ENCODE assay signal across 16 mouse cellular contexts in the genomic region with DNA sequence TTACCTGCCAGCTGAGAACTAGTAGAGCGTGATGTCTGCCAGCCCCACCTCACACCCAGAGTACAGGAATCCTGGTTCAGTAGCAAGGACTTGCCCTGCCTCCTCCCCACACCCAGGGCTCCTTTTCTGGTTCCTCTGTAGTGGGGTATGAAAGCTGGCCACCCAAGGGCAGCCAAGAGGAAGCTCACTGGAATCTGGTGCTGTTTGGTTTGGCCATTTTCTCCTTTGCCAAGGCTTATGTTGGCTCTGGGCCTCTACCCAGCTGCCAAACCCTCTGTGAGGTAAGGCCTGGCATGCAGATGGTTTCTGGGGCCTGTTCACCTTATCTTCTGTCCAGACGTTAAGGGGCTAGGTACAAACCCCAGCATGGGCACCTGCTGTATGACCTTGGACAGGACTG. TPM values are rescaled to one million over a fixed set of nuclear protein-coding genes. Genes with fewer than 3 reads are reported as not detected.
DNase-seq lines count a peak whose midpoint lies in the region; ATAC-seq and TF ChIP-seq lines count a peak whose summit lies in the region.
"Had no signal": no experiment of that assay in that cellular context is flagged by ENCODE, and none has a peak within 500 bp of the region (broad histone marks: within the 10 kb centered on the region; RNA-seq: fewer than 3 reads in every experiment).

No protein-coding gene starts in this region.

- no peaks in the 10 kb centered on the region for H3K9me3 ChIP-seq in heart, postnatal 0 days (replicated peaks; ENCODE audit: control insufficient read depth, low read length)
- H3K9me3 ChIP-seq in lung, embryonic 16.5 days (ENCODE audit: control insufficient read depth, low read length): no peaks in the 10 kb centered on the region
- H3K9me3 ChIP-seq: embryonic facial prominence, embryonic 15.5 days; forebrain, embryonic 12.5 days; hindbrain, embryonic 12.5 days; intestine, embryonic 15.5 days; midbrain, embryonic 13.5 days had no signal

- H3K27me3 ChIP-seq in heart, postnatal 0 days (ENCODE audit: control insufficient read depth, insufficient read depth, low read length): no peaks in the 10 kb centered on the region
- no peaks in the 10 kb centered on the region for H3K27me3 ChIP-seq in lung, embryonic 16.5 days (ENCODE audit: control insufficient read depth, insufficient read depth, low read depth, low read length)
- H3K27me3 ChIP-seq: embryonic facial prominence, embryonic 15.5 days; forebrain, embryonic 12.5 days; hindbrain, embryonic 12.5 days; intestine, embryonic 15.5 days; midbrain, embryonic 13.5 days had no signal

- ATAC-seq in heart, postnatal 0 days (ENCODE audit: insufficient read depth, low read depth): peak; percentile 17; the same call in 1 of the 2 replicates
- ATAC-seq in lung, embryonic 16.5 days (ENCODE audit: low read depth): 0 out of 2 replicates have a peak, but pooled peaks have one; percentile 31
- ATAC-seq: intestine, embryonic 15.5 days; midbrain, embryonic 13.5 days had no signal

- no peak overlapping the region for H3K4me2 ChIP-seq in heart, postnatal 0 days (ENCODE audit: low read depth, low read length)
- H3K4me2 ChIP-seq in lung, embryonic 16.5 days (ENCODE audit: low read depth, low read length): no peak overlapping the region
- H3K4me2 ChIP-seq: embryonic facial prominence, embryonic 15.5 days; forebrain, embryonic 12.5 days; hindbrain, embryonic 12.5 days; intestine, embryonic 15.5 days; liver, embryonic 11.5 days; midbrain, embryonic 13.5 days had no signal

- no peak overlapping the region for H3K9ac ChIP-seq in heart, postnatal 0 days (replicated peaks; ENCODE audit: low read depth, low read length)
- no peak overlapping the region for H3K9ac ChIP-seq in lung, embryonic 16.5 days (ENCODE audit: low read length)
- H3K9ac ChIP-seq: embryonic facial prominence, embryonic 15.5 days; forebrain, embryonic 12.5 days; hindbrain, embryonic 12.5 days; intestine, embryonic 15.5 days; midbrain, embryonic 13.5 days had no signal

- TF ChIP-seq CTCF in heart, postnatal 0 days (IDR thresholded peaks at IDR 0.05; ENCODE audit: low read depth): no peak

- H3K4me1 ChIP-seq in heart, postnatal 0 days (ENCODE audit: control insufficient read depth, insufficient read depth): peaks cover 10% of the 10 kb centered on the region
- 0 out of 2 replicates have a peak, but pooled peaks cover 2% of the 10 kb centered on the region for H3K4me1 ChIP-seq in lung, embryonic 16.5 days (replicated peaks; ENCODE audit: control insufficient read depth, insufficient read depth, low read length)
- H3K4me1 ChIP-seq: forebrain, embryonic 12.5 days; hindbrain, embryonic 12.5 days; midbrain, embryonic 13.5 days had no signal

- 48% methylated on average over 2 of the region's 2 CpGs for WGBS in heart, postnatal 0 days
- 69% methylated on average over 2 of the region's 2 CpGs for WGBS in lung, embryonic 16.5 days

- DNase-seq in adrenal gland, adult 2 months: peak; percentile 25
- no peak for DNase-seq in adrenal gland, adult (ENCODE audit: inconsistent age in 2 of 2, low spot score in 1 of 2)
- no peak for DNase-seq in heart, postnatal 0 days (ENCODE audit: low spot score)
- no peak for DNase-seq in heart, postnatal 36 days
- no peak for DNase-seq in lung, postnatal 10 days
- DNase-seq in kidney, postnatal 14 days: peak; percentile 56
- no peak for DNase-seq in natural killer cell, adult 2 months (ENCODE audit: low spot score in 2 of 2)
- DNase-seq: thymus, postnatal 36 days had no signal

- TF ChIP-seq EP300 in heart, postnatal 0 days (IDR thresholded peaks at IDR 0.05; ENCODE audit: low read depth): no peak

- no peak overlapping the region for H3K4me3 ChIP-seq in heart, postnatal 0 days (ENCODE audit: low read depth, low read length)
- no peak overlapping the region for H3K4me3 ChIP-seq in lung, embryonic 16.5 days (ENCODE audit: low read length)
- H3K4me3 ChIP-seq: embryonic facial prominence, embryonic 15.5 days; forebrain, embryonic 12.5 days; hindbrain, embryonic 12.5 days; intestine, embryonic 15.5 days; midbrain, embryonic 13.5 days had no signal

- no peaks in the 10 kb centered on the region for H3K36me3 ChIP-seq in heart, postnatal 0 days (replicated peaks; ENCODE audit: control insufficient read depth, insufficient read depth, low read length)
- no peaks in the 10 kb centered on the region for H3K36me3 ChIP-seq in lung, embryonic 16.5 days (ENCODE audit: control insufficient read depth, insufficient read depth, low read length)
- H3K36me3 ChIP-seq: embryonic facial prominence, embryonic 15.5 days; forebrain, embryonic 12.5 days; hindbrain, embryonic 12.5 days; intestine, embryonic 15.5 days; midbrain, embryonic 13.5 days had no signal

- intact Hi-C loops in heart, postnatal 36 days (cut with DNase I): no loop called here

- H3K27ac ChIP-seq in heart, postnatal 0 days (ENCODE audit: low read depth): no peak overlapping the region
- no peak overlapping the region; the same call in 1 of the 2 replicates for H3K27ac ChIP-seq in lung, embryonic 16.5 days (ENCODE audit: low read length)
- H3K27ac ChIP-seq: embryonic facial prominence, embryonic 15.5 days; forebrain, embryonic 12.5 days; hindbrain, embryonic 12.5 days; intestine, embryonic 15.5 days; macrophage; midbrain, embryonic 13.5 days had no signal

RNA-seq across cellular contexts. Expression of gene Cish, which starts 20.0 kb away (rescaled TPM):
- 10 to 100 TPM; 13.9 to 18.6 TPM for total RNA-seq in adrenal gland, adult 2 months (2021)
- polyA plus RNA-seq in adrenal gland, adult 2 months (2012; rRNA removed): 33.3 and 34.8 TPM in 2 replicates
- total RNA-seq in heart, postnatal 0 days (2014; rRNA removed; ENCODE audit: low replicate concordance): 44.8 and 62.6 TPM in 2 replicates
- 136 and 149 TPM in 2 replicates for polyA plus RNA-seq in heart, postnatal 0 days (2015; fragmentation: Nextera tagmentation; extraction: Ambion mirVana)
- total RNA-seq in heart, postnatal 36 days (2021): 100 to 1,000 TPM; 145 to 149 TPM
- polyA plus RNA-seq in lung, embryonic 16.5 days (2015; fragmentation: Nextera tagmentation; extraction: Ambion mirVana): 19.3 and 20.5 TPM in 2 replicates

RNA-seq across cellular contexts. Expression of gene Hemk1, which starts 22.4 kb away (rescaled TPM):
- total RNA-seq in adrenal gland, adult 2 months (2021): 10 to 100 TPM; 17.5 to 17.7 TPM
- 23.5 and 25.5 TPM in 2 replicates for polyA plus RNA-seq in adrenal gland, adult 2 months (2012; rRNA removed)
- 4.8 and 28.7 TPM in 2 replicates for total RNA-seq in heart, postnatal 0 days (2014; rRNA removed; ENCODE audit: low replicate concordance)
- polyA plus RNA-seq in heart, postnatal 0 days (2015; fragmentation: Nextera tagmentation; extraction: Ambion mirVana): 12.3 and 15.3 TPM in 2 replicates
- 10 to 100 TPM; 22.3 to 22.6 TPM for total RNA-seq in heart, postnatal 36 days (2021)
- 11.5 and 12.4 TPM in 2 replicates for polyA plus RNA-seq in lung, embryonic 16.5 days (2015; fragmentation: Nextera tagmentation; extraction: Ambion mirVana)

RNA-seq across cellular contexts. Expression of gene 6430571L13Rik, which starts 24.6 kb away (rescaled TPM):
- 1 to 10 TPM in 1 of 2 experiments, under 1 TPM in 1; 0.69 to 1.9 TPM for total RNA-seq in adrenal gland, adult 2 months (2021)
- polyA plus RNA-seq in adrenal gland, adult 2 months (2012; rRNA removed): 1.3 and 1.4 TPM in 2 replicates
- 1.1 and 11.0 TPM in 2 replicates for total RNA-seq in heart, postnatal 0 days (2014; rRNA removed; ENCODE audit: low replicate concordance)
- 3.1 and 3.3 TPM in 2 replicates for polyA plus RNA-seq in heart, postnatal 0 days (2015; fragmentation: Nextera tagmentation; extraction: Ambion mirVana)
- total RNA-seq in heart, postnatal 36 days (2021): 1 to 10 TPM; 4.2 to 5.3 TPM
- 0.83 and 0.85 TPM in 2 replicates for polyA plus RNA-seq in lung, embryonic 16.5 days (2015; fragmentation: Nextera tagmentation; extraction: Ambion mirVana)
- polyA plus RNA-seq: macrophage had no signal

RNA-seq across cellular contexts. Expression of gene Mapkapk3, which starts 26.1 kb away (rescaled TPM):
- total RNA-seq in adrenal gland, adult 2 months (2021): 10 to 100 TPM; 27.9 to 69.9 TPM
- 30.9 and 41.7 TPM in 2 replicates for polyA plus RNA-seq in adrenal gland, adult 2 months (2012; rRNA removed)
- total RNA-seq in heart, postnatal 0 days (2014; rRNA removed; ENCODE audit: low replicate concordance): 14.8 and 24.0 TPM in 2 replicates
- 13.0 and 15.1 TPM in 2 replicates for polyA plus RNA-seq in heart, postnatal 0 days (2015; fragmentation: Nextera tagmentation; extraction: Ambion mirVana)
- 10 to 100 TPM; 27.0 to 33.6 TPM for total RNA-seq in heart, postnatal 36 days (2021)
- polyA plus RNA-seq in lung, embryonic 16.5 days (2015; fragmentation: Nextera tagmentation; extraction: Ambion mirVana): 17.8 and 20.6 TPM in 2 replicates

Comparison
In these comparisons a context has a peak if more than half of its experiments do, and no peak if none do; other contexts are left out.
1. DNase-seq: peak in adrenal gland, adult 2 months (single experiment) and kidney, postnatal 14 days (single experiment); none in adrenal gland, adult (0 of 2), heart, postnatal 0 days (single experiment), heart, postnatal 36 days (0 of 2), lung, postnatal 10 days (single experiment) and natural killer cell, adult 2 months (0 of 2).